Mouse (Mus musculus) E14TG2a.4 (cell line): ENCODE data around the gene Mgst3.

Experiments used
- CTCF ChIP-seq: conservative IDR thresholded peaks from 2 replicates; pipeline ENCODE4 v1.5.1; 2014; ENCODE audit warnings: low read length
- NANOG ChIP-seq: IDR thresholded peaks from 2 replicates; pipeline ENCODE4 v1.6.1; 2014; ENCODE audit warnings: borderline replicate concordance, low read length, mixed read lengths

GRCm38 (mm10) chr1:167342831-167343230 is 50.8 kb downstream of the Mgst3 start:
- TF ChIP-seq CTCF (peak; percentile 41), NANOG (no peak)
